Mouse (Mus musculus) cerebellum, postnatal 4 days (tissue): Measurements from ENCODE around the gene Ppp1r10.
"Not testable (repeated sequence)": the region's sequence is repeated elsewhere in the genome, so short reads cannot be mapped to it uniquely, and the experiment has no call there.

ENCODE experiments used
- DNase-seq, 2 experiments: peaks; one replicate each; pipeline ENCODE4 v3.0.0; 2022; ENCODE audit warnings: low spot score in 2 of 2, mixed read lengths in 1 of 2

Ppp1r10 gene

DNA sequence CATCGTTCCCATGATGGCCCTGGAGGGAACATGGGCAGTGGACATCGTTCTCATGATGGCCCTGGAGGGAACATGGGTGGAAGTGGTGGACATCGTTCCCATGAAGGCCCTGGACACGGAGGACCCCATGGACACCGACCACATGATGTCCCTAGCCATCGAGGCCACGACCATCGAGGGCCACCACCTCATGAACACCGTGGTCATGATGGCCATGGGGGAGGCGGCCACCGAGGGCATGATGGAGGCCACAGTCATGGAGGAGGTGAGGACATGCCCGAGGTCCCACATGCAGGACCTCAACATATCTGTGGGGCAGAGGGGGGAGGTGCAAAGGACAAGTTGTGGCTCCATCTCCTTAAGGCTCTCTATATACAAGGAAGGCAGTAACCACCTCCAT, 14.4 kb downstream of the Ppp1r10 start:
- no peak for DNase-seq

DNA sequence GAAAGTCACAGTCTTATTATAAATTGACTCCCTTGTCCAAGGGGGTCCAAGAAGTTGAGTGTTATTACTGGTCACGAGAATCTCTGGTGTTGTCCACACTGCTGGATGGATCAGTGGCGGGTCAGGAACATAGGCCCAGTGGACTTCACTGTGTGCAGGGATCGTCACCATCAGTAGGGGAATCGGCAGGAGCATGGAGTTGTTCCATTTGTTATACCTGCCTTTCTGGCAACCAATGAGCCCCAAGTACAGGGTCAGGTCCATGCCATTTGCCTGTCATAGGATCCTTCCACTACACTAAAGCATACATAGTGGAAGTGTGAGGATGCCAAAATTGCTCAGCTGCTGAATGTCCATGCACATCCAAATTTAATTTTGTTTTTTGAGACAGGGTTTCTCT, 16.4 kb downstream of the Ppp1r10 start:
- DNase-seq = no peak

DNA sequence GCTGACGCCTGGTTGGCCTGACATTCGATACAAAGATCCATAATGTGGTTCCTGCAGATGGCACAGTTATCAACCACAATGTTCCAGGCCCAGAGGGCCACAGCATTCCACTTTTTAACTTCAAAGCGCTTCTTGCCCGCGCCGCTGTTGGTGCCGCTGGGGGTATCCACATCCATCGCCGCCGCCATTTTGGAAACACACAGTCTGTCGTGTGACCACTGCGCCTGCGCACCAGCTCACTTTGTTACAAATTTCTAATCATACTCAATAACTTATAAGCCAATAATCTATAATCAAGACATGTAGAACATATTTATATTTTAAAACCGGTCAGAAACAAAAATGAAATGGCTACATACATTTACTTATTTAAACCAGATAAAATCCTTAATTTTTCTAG, 19.5 kb downstream of the Ppp1r10 start:
- not testable (repeated sequence) for DNase-seq

DNA sequence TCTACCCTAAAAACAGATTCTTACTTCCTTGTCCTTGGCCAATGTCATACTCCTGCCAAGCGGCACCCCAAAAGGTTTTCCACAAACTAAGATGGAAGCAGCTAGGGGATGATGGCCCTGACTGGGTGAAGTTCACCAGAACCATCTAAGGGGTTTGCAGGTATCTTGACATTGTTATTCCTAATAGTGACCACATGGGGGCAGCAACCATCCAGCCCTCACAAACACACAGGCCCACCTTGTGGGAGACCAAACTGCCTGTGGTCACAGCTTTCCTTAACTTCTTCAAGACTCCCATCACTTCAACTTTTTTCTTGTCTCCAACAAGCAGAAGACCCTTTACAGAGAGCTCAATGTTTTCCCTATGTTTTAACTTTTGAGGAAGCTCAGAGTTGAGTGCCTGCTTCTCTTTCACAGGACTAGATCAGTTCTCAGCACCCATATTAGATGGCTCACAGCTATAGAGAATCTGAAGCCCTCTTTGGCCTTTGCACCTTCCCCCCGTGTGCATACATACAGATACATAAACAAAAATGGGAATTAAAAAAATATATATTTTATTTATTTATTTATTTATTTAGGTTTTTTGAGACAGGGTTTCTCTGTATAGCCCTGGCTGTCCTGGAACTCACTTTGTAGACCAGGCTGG, 21.6 kb downstream of the Ppp1r10 start:
- peak in 1 of 2 experiments; percentile 35 for DNase-seq

DNA sequence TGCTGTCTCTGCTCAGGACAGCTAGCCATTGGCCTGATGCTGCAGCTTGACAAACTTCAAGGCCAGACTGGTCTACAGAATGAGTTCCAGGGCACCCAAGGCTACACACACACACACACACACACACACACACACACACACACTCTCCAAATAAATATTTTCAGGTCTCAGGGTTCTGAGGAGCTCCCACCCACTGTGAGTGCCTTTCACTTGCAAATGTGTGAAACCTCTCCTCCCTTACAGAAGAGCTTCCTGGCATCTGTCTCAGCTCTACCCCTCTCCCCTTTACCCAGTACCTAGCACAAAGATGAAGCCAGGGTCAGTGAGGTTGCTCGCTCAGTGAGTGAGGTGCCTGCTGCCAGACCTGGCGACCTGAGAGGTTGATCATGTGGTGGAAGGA, 22.9 kb downstream of the Ppp1r10 start:
- DNase-seq = no peak

DNA sequence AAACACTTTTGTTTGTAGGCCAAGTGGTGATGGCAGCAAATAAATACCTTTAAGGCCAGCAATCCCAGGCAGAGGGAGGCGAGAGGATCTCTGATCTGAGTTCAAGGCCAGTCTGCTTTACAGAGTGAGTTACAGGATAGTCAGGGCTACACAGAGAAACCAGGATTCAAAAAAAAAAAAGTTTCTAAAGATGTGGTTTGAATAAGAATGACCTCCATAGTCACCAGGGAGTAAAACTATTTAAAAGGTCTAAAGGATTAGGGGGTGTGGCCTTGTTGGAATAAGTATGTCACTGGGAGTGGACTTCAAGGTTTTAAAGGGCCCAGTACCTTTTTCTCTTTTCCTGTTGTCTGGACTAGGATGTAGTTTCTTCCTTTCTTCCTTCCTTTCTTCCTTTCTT, 23.7 kb downstream of the Ppp1r10 start:
- DNase-seq = no peak

DNA sequence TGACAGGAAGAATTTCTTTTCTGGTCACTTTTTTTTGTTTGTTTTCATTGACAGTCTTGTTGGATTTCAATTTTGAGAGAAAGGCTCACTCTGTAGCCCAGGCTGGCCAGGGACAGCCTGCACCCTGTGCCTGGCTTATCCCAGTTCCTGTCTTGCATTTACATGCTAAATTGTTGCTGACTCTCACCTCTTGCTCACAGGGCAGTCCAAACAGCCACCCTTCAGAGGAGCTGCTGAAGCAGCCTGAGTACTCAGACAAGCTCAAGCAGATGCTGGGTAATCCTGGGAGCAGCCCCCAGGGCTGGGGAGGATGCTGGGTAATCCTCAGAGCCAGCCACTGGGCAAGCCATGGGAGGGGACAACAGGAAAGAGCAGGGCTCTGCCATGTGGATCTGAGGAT, 34.7 kb downstream of the Ppp1r10 start:
- not testable (repeated sequence) for DNase-seq

DNA sequence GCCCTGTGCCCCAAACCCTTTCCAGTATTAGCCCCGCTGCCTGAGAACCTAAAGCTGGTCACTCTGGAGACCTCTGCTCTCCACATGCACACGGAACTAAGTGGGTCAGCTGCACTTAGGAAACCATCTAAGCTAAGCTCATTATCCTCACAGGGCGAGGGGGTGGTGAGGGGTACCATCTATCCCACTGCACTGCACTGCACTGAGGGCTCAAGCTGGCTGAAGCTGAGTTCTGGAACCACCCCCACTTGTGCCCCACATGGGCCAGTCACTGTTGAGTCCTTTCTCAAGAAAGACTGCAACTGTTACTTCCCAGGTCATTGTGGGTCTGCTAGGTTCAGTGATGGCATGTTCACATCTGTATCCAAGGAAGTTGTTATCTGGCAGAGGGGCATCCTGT, 36.3 kb downstream of the Ppp1r10 start:
- DNase-seq = not testable (repeated sequence)

DNA sequence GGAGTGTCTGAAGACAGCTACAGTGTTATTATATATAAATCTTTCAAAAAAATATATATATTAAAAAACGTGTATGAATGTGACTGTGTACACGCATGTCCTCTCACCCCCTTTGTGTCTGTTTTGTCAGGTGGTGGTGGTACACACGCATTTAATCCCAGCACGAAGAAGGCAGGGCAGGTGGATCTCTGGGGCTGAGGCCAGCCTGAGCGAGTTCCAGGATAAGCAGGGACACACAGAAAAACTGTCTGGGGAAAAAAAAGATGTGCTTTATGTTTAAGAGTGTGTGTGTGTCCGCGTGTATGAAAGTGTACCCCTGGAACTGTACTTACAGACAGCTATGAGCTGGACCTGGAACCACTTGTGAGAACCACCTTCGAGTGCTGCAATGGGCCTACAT, 38.4 kb downstream of the Ppp1r10 start:
- no peak for DNase-seq

DNA sequence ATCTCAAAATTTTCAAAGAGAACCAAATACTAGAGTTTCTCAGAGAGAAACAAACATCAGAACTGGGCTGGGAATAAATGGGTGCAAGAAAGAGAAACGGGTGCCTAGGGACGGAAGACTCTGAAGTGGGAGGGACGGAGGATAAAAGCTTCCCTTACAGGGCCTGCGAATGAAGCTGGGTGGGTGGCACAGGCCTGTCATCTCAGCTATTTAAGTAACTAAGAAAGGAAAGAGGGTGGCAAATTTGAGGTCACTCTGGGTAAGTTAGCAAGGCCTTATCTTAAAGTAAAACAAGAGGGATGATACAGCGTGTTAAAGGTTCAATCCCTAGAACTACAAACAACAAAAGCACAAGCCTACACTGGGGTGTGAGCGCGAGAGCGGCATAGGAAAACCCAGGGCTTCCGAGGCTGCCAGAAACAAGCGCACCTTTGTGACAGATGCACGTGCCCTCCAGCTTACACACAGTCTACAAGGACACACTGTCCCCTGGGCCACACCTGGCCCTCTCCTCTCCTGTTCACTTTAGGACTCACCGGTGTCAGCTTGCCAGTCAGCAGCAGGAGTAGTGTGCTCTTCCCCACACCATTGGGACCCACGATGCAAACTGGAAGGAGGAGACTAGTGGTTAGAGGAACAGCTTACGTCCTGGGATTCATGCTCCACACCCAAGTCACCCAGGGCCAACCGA, 42.4 kb downstream of the Ppp1r10 start:
- no peak for DNase-seq

DNA sequence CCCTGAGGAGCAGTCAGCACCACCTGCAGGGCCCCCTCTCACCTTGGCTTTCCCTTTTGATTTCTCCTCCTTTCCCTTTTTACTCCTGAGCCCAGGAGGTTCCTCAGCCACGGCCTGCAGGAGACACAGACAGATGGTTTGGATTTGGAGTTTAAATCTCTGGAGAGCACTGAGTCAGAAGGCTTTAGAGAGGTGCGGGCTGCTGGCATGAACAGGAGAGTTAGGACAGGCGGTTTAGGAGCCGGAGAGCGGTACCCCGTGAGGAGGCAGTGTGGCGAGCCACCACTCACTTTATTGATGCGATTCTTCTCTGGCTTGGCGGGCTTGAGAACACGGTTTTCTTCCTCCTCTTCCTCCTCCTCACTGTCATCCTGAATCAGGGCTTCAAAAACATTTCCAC, 47.0 kb downstream of the Ppp1r10 start:
- DNase-seq = no peak

DNA sequence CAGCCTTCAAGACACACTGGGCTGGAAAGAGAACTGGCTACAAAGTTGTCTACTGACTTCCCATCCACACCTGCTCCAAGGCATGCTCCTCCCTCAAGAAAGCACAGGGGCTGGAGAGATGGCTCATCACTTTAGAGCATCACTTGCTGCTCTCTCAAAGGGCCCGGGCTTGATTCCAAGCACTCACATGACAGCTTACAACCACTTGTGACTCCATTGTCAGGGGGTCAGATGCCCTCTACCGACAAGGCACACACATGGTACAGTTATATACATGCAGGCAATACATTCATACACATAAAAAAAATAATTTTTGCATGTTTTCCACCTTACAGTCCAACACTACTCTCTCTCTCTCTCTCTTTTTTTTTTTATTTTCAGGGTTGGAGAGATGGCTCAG, 51.4 kb downstream of the Ppp1r10 start:
- no peak for DNase-seq

DNA sequence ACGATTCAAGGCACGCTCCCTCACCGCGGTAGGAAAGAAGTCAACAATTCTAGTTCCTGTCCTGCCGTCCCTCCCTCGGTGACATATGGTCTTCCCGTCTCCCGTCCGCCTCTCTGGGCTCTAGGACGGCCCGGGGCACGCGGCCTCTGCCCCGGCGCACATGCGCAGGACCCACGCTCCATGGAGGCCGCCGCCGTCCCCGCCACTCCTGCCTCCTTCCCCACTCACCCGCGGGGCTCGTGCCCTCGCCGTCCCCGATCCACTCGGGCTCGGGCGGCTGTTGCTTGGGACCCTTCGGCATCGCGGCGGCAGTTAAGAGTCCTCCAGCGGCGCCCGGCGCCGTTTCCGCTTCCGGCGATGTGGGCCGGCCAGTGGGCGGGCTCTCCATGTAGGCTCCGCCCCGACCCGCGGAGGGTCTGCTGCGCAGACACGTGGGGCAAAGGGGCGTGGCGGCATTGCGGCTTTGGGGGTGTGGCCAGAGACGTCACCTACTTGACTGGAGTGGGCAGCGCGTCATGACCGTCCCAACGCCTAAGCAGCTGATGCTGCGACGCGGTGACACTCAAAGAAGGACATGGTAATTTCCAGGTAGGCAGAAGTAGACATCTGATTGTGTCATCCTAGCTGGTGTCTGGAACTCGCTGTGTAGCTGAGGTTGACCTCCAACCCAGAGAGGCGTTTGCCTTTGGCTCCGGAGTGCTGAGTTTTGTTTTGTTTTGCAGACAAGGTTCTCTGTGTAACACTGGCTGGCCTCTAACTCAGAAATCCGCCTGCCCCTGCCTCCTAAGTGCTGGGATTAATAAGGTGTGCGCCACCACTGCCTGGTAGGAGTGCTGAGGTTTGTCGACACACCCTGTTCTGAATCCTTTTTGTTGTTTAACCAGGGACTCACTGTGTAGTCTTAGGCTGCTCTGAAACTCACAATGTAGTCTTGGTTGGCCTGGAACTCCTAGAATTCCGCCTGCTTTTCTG, 53.5 kb downstream of the Ppp1r10 start, which contains the start of gene Abcf1:
Abcf1 (minus strand) TSS at position 344 of the 972 bp plus-strand sequence.
- DNase-seq = peak; percentile 96 to 99

DNA sequence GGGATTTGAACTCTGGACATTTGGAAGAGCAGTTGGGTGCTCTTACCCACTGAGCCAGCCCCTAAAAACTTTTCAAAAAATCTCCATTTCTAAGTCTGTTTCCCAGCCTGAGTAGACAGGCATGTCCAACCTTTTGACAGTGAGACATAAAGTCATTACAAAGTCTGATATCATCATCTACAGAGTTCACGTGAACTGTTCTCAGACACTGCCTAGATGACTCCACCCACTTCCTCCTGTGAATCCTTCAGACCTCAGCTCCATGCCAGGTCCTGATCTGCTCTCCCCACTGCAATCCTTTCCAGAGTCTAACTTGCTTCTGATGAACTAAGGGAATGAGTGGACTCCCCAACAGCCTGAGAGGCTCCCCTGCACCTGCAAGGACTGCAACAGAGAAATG, 55.9 kb downstream of the Ppp1r10 start:
- no peak for DNase-seq

DNA sequence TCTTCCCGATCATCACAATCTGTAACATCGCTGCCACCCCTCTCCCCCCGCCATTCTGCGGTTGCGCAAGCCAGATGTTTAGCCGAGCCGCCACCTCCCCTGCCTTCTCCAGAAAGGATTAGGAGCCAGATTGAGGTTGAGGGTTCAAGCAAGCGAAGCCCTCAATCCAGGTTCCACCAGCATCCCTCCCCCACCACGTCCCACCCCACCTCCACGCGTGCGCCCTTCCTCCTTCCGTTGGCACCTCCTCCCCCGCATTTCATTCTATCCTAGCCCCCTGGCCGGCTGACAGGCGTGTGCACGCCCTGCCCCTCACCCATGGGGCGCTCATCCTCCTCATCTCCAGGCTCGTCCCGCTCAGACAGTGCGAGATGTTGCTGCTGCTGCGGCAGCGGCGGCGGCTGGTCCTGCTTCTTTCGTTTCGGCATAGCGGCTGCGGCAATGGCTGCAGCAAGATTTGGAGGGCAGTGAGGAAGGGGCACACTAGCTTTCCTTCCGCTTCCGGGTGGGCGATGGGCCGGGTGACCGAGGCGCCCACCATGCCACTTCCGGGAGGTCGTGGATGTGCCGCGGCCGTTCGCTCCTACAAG, 62.7 kb downstream of the Ppp1r10 start:
- DNase-seq = peak; percentile 66 to 86

DNA sequence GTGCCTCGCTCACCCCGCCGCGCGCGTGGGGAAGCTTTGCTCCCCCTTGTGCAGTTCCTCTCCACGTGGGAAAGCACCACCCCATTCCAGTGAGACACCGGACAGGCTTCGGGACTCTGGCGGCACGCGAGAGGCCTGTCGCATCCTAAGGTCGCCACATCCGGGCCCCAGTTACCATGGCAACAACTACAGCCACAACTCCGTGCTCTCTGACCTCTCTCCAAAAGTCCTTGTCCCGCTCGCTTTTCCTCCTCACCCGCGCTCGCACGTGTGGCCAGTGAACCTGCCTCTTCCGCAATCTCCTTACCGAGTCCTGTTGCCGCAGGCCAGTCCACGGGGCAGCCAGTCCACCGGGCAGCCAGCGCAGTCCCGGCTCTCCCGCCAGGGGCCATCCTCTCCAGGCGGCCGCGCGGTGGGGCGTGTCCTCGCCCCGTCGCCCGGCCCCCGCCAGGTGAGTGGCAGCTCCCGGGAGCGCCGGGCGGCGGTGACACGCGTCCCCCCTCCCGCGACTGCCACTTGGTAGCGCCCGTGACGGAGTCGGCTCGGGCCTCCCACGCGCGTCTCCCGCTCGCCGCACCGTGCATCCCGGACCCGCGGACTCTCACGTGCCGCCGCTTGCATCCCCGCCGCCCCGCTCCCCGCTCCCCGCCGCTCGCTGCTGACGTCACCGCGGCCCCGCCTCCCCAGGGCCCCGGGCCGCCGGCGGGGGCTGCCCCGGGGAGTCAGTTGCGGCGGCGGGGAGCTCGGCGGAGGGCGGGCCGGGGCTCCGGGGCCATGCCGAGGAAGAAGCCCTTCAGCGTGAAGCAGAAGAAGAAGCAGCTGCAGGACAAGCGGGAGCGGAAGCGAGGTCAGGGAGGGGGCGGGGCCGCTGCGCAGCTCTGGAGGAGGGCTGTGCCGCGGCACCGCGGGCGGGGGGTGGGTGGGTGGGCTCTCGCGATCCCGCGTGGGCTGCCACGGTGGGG, 63.4 kb downstream of the Ppp1r10 start, which contains the start of the genes Gnl1 and Prr3:
Gnl1 (plus strand) TSS at position 451 of the 962 bp plus-strand sequence.
Prr3 (minus strand) TSS at position 836 of the 962 bp plus-strand sequence.
- DNase-seq = peak; percentile 72 to 87

DNA sequence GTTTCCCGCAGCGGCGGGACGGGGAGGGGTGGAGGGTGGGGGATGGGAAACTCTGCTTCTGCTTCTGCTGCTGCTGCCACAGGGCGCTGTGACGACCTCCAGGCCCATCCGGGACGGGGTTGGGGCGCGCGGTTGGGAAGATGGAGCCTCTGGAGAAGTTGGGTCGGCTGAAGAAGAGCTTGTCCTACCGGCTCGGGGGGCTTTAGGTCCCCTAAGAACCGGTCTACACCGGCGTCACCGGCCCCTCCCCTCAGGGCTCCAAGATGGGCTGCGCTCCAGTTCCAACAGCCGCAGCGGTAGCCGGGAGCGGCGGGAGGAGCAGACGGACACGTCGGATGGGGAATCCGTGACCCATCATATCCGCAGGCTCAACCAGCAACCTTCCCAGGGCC, 64.1 kb downstream of the Ppp1r10 start:
- DNase-seq = peak in 1 of 2 experiments; percentile 52

DNA sequence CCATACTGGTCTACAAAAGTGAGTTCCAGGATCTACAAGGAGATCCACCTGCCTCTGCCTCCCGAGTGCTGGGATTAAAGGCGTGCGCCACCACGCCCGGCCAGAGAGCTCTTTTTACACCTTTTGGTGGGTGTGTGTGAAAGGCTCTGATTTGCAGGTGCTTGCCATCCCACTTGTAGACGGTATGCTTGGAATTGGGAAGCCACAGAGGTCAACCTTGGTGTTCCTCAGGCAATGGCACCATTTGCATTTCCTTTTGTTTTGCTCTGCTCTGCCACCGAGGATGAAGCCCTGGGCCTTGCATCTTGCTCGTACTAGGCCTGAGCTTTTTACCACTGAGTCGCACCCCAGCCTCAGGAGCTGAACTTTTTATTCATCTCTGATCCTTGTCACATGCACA, 65.5 kb downstream of the Ppp1r10 start:
- DNase-seq = no peak
